Mouse (Mus musculus) forebrain, embryonic 14.5 days (tissue): ENCODE data around the gene Gm17482. TPM values are rescaled to one million over a fixed set of nuclear protein-coding genes. Genes with fewer than 3 reads are reported as not detected.

Source experiments
- ATAC-seq: fragments of 200-750 bp; cut with Nextera tagmentation; 2 replicates; pipeline ENCODE4 v1.8.0; 2017; ENCODE audit warnings: mild to moderate bottlenecking, moderate library complexity
- DNase-seq: peaks from one replicate; pipeline ENCODE4 v3.0.0-alpha.2; 2015; ENCODE audit warnings: low spot score
- H3K27ac ChIP-seq: fragments of 300-500 bp; sonication (generic); 2 replicates; pipeline ENCODE4 v1.5.1; 2014; ENCODE audit warnings: low read depth, mild to moderate bottlenecking, control low read depth, low read length, moderate library complexity
- H3K27me3 ChIP-seq: fragments of 300-500 bp; sonication (generic); replicated peaks from 2 replicates; pipeline ENCODE4 v1.6.1; 2014; ENCODE audit warnings: low read length, control low read depth, mixed read lengths; ENCODE audit not compliant: control insufficient read depth, insufficient read depth
- H3K36me3 ChIP-seq: fragments of 300-500 bp; sonication (generic); 2 replicates; pipeline ENCODE4 v1.6.1; 2014; ENCODE audit warnings: low read length, control low read depth; ENCODE audit not compliant: control insufficient read depth, insufficient read depth
- H3K4me1 ChIP-seq: fragments of 300-500 bp; sonication (generic); 2 replicates; pipeline ENCODE4 v1.6.1; 2014; ENCODE audit warnings: antibody characterized with exemption, low read length, control low read depth; ENCODE audit not compliant: control insufficient read depth, insufficient read depth
- H3K4me2 ChIP-seq: fragments of 300-500 bp; sonication (generic); 2 replicates; pipeline ENCODE4 v1.6.1; 2014; ENCODE audit warnings: mild to moderate bottlenecking, control low read depth, low read length
- H3K4me3 ChIP-seq: fragments of 300-500 bp; sonication (generic); 2 replicates; pipeline ENCODE4 v1.5.1; 2014; ENCODE audit warnings: low read depth, low read length, control low read depth
- H3K9ac ChIP-seq: fragments of 300-500 bp; sonication (generic); 2 replicates; pipeline ENCODE4 v1.6.1; 2014; ENCODE audit warnings: mild to moderate bottlenecking, low read length, control low read depth, moderate library complexity
- H3K9me3 ChIP-seq: fragments of 300-500 bp; sonication (generic); replicated peaks from 2 replicates; pipeline ENCODE4 v1.6.1; 2016; ENCODE audit warnings: low read length, control low read depth, mixed read lengths; ENCODE audit not compliant: control insufficient read depth
- WGBS: fragments of 180-500 bp; shearing (Covaris S2); extraction: QIAGEN DNeasy Blood & Tissue Kit; methylation state at CpG from one replicate; pipeline ENCODE4 v1.1.7; 2014; 5-methylcytosine and 5-hydroxymethylcytosine counted together
- polyA plus RNA-seq: library from polyadenylated mRNA; unstranded; fragments of >200 nt; fragmentation: Nextera tagmentation; extraction: Ambion mirVana; gene quantifications from 2 replicates; pipeline ENCODE4 v1.2.1, GENCODE M21; 2014

Gene Gm17482
- polyA plus RNA-seq, 1 experiment from 2014 or later: not detected

- H3K27me3 ChIP-seq: no peaks in the 10 kb centered on the region
- no peak overlapping the region for H3K27ac ChIP-seq
- no peaks in the 10 kb centered on the region for H3K4me1 ChIP-seq
- no peak overlapping the region for H3K4me3 ChIP-seq
- H3K9me3 ChIP-seq: no peaks in the 10 kb centered on the region
- peaks cover 3% of the 10 kb centered on the region; the same call in 1 of the 2 replicates for H3K36me3 ChIP-seq
- 89% methylated on average over 3 of the region's 3 CpGs for WGBS
- DNase-seq (no peak), ATAC-seq (no peak)
- H3K4me2 ChIP-seq: no peak overlapping the region
- no peak overlapping the region for H3K9ac ChIP-seq
Observed at GRCm38 (mm10) chr6:115260507-115260906, 33.4 kb downstream of the Gm17482 start.

DNA sequence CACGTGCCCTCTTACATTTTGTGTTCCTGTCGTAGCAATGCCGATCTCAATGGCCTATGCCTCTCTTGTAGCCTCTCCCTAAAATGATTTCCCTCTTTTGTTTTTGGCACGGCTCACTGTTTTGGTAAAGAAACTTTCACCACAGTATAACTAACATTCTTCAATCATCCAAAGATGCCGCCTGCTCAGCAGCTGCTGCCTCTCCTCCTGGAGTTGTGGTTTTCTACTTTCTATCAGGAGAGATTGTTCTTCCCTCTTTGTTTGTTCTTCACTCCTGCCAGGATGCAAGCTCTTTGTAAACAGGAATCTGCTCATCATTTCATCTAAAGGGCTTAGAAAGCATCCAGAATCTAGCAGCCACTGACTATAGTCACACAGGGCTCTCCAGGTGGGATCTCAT, 39.6 kb downstream of the Gm17482 start:
- Histone ChIP-seq H3K36me3 (peaks cover 3% of the 10 kb centered on the region; the same call in 1 of the 2 replicates), H3K27ac (no peak overlapping the region), H3K4me1 (no peaks in the 10 kb centered on the region), H3K27me3 (no peaks in the 10 kb centered on the region), H3K4me3 (no peak overlapping the region), H3K9me3 (no peaks in the 10 kb centered on the region), H3K9ac (no peak overlapping the region), H3K4me2 (no peak overlapping the region)
- 89% methylated on average over 5 of the region's 5 CpGs for WGBS
- ATAC-seq (no peak), DNase-seq (no peak)

DNA sequence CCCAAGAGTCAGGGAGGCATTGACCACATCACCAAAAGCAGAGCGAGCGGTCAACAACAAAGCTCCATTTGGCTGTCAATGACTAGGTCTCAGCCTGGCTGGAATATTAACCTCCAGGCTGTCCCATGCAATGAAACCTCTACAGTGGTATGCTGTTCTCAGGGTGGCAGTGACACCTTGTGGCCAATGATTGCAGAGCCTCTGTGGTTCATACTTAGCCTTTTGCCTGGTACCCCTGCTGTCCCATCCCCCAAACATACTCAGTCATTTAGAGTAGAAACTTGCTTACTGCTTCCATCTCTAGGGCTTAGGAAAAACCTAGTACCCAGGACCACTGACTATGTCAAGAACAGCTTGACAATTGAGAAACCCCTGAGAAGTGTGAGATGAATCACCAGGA, 40.8 kb downstream of the Gm17482 start:
- H3K4me3 ChIP-seq: no peak overlapping the region
- no peak overlapping the region for H3K27ac ChIP-seq
- DNase-seq: peak; percentile 83
- 57% methylated on average over 2 of the region's 2 CpGs for WGBS
- ATAC-seq: peak; percentile 79
- no peaks in the 10 kb centered on the region for H3K9me3 ChIP-seq
- peaks cover 3% of the 10 kb centered on the region; the same call in 1 of the 2 replicates for H3K36me3 ChIP-seq
- H3K4me1 ChIP-seq: no peaks in the 10 kb centered on the region
- no peak overlapping the region for H3K9ac ChIP-seq
- no peak overlapping the region for H3K4me2 ChIP-seq
- no peaks in the 10 kb centered on the region for H3K27me3 ChIP-seq

DNA sequence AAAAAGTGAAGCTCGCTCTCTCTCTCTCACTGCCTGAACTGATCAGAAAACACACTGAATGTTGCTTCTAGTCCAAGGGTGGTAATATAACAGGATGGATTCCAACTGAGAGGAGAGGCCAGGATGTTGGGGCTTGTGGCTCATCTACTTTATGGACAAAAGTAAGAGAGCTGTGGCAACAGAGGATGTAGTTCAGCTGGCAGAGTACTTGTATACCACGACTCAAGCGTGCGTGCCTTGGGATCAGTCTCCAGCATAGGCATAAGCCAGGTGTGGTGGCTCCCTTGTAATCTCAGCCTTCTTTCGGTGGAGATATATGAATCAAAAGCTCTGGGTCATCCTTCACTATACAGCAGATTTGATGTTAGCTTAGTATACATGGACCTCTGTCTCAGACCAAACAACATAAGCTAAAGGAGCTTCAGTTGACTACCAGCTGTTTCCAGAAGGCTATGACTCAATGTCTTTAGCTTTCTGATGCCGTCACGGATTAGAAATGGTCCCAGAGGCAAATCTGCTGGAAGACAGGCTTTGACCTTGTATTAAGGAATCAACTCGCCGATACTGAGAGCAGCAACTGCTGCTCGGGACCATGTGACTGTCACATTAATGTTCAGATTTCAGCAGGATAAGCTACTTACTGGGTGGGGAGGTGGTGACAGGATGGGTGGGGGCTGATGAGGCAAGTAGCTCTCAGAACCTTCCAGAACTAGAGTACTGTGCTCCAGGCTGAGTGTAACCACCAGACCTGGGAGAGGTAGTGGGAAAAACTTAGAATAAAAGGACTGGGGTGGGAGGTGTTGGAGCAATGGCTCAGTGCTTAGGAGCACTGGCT, 41.6 kb downstream of the Gm17482 start:
- H3K4me2 ChIP-seq: no peak overlapping the region
- H3K9me3 ChIP-seq: no peaks in the 10 kb centered on the region
- no peak for DNase-seq
- no peak overlapping the region for H3K9ac ChIP-seq
- no peaks in the 10 kb centered on the region for H3K4me1 ChIP-seq
- no peak overlapping the region for H3K27ac ChIP-seq
- H3K36me3 ChIP-seq: peaks cover 3% of the 10 kb centered on the region; the same call in 1 of the 2 replicates
- no peaks in the 10 kb centered on the region for H3K27me3 ChIP-seq
- no peak for ATAC-seq
- 91% methylated on average over 10 of the region's 10 CpGs for WGBS
- H3K4me3 ChIP-seq: no peak overlapping the region

GRCm38 (mm10) chr6:115269561-115269960, 42.4 kb downstream of the Gm17482 start:
- Histone ChIP-seq H3K4me1 (no peaks in the 10 kb centered on the region), H3K36me3 (peaks cover 3% of the 10 kb centered on the region; the same call in 1 of the 2 replicates), H3K27me3 (no peaks in the 10 kb centered on the region), H3K4me2 (no peak overlapping the region), H3K4me3 (no peak overlapping the region), H3K9ac (no peak overlapping the region), H3K9me3 (no peaks in the 10 kb centered on the region), H3K27ac (no peak overlapping the region)
- no peak for ATAC-seq
- no peak for DNase-seq
- 78% methylated on average over 5 of the region's 5 CpGs for WGBS

GRCm38 (mm10) chr6:115270085-115270484, 42.9 kb downstream of the Gm17482 start:
- 85% methylated on average over 2 of the region's 2 CpGs for WGBS
- no peaks in the 10 kb centered on the region for H3K4me1 ChIP-seq
- no peaks in the 10 kb centered on the region for H3K27me3 ChIP-seq
- no peak overlapping the region for H3K4me3 ChIP-seq
- H3K4me2 ChIP-seq: no peak overlapping the region
- no peak overlapping the region for H3K9ac ChIP-seq
- no peak for ATAC-seq
- H3K9me3 ChIP-seq: no peaks in the 10 kb centered on the region
- no peak for DNase-seq
- H3K27ac ChIP-seq: no peak overlapping the region
- H3K36me3 ChIP-seq: no peaks in the 10 kb centered on the region

GRCm38 (mm10) chr6:115271326-115271725, 44.2 kb downstream of the Gm17482 start:
- Histone ChIP-seq H3K4me3 (no peak overlapping the region), H3K4me2 (no peak overlapping the region), H3K9ac (no peak overlapping the region), H3K4me1 (no peaks in the 10 kb centered on the region), H3K27ac (no peak overlapping the region), H3K9me3 (no peaks in the 10 kb centered on the region), H3K27me3 (no peaks in the 10 kb centered on the region), H3K36me3 (no peaks in the 10 kb centered on the region)
- ATAC-seq: no peak
- DNase-seq: no peak
- WGBS: 64% methylated on average over 3 of the region's 3 CpGs

GRCm38 (mm10) chr6:115271866-115272271, 44.7 kb downstream of the Gm17482 start:
- H3K27me3 ChIP-seq: no peaks in the 10 kb centered on the region
- no peak overlapping the region for H3K9ac ChIP-seq
- no peak overlapping the region for H3K27ac ChIP-seq
- ATAC-seq (no peak), DNase-seq (peak; percentile 41)
- no peak overlapping the region for H3K4me3 ChIP-seq
- 14% methylated on average over 4 of the region's 4 CpGs for WGBS
- no peaks in the 10 kb centered on the region for H3K4me1 ChIP-seq
- H3K4me2 ChIP-seq: no peak overlapping the region
- H3K9me3 ChIP-seq: no peaks in the 10 kb centered on the region
- no peaks in the 10 kb centered on the region for H3K36me3 ChIP-seq

- H3K27ac ChIP-seq: no peak overlapping the region
- no peaks in the 10 kb centered on the region for H3K27me3 ChIP-seq
- H3K9ac ChIP-seq: no peak overlapping the region
- WGBS: 85% methylated on average over 10 of the region's 10 CpGs
- H3K36me3 ChIP-seq: no peaks in the 10 kb centered on the region
- no peak overlapping the region for H3K4me3 ChIP-seq
- no peaks in the 10 kb centered on the region for H3K9me3 ChIP-seq
- no peaks in the 10 kb centered on the region for H3K4me1 ChIP-seq
- H3K4me2 ChIP-seq: no peak overlapping the region
- DNase-seq (no peak), ATAC-seq (no peak)
Observed at GRCm38 (mm10) chr6:115273346-115273745, 46.2 kb downstream of the Gm17482 start.
